Mouse (Mus musculus) T-helper 1 cell (primary cell): ENCODE results near the gene Cd52.

Source experiments
- in situ Hi-C: fragments of 300-600 bp; cut with MboI, MseI; formaldehyde crosslinking; loops from one replicate; pipeline ENCODE4 v1.15.1; 2025; ENCODE audit warnings: high pct_unique_total_duplicates

The Cd52 gene

DNA sequence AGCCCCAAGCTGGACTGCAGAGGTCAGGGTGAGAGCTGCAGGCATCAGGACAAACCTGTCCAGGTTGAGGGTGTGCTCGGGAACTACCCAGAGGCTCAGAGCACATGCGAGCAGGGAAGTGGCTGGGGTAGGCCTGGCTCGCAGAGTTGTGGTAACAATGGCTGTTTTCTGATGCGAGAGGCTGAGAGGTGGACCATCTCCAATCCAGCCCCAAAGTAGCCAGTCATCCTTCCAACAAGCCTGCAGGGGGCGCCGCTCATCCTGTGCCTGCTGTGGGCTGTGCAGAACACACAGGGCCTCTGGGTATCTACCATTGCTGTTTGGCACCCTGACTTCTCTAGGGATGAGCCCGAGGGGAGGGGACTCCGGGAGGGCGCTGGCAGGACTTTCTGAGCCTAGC is 24.8 kb upstream of the Cd52 start:
- in situ Hi-C loops = loop anchor here (10.0 kb wide), 1 partner anchor 1185 kb away; no protein-coding TSS in a partner anchor

DNA sequence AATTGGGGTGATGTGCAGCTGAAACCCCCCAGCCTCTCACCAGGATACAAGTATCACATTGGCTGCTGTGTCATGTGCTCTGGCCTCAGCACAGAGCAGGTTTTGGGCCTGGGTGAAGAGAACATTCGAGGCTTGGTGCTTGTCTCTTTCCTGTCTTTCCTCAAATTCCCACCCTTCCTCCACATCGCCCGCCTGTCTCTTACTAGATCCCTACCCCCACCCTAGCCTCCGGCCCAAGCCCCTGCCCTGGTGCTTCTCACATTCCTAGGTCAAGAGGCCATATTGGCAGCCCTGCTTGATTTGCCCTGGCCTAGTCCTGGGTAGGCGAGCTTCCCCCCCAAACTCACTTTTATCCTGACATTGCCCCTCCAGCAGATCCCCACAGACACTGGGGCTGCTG is 24.2 kb upstream of the Cd52 start:
- in situ Hi-C loops = loop anchor here (10.0 kb wide), 1 partner anchor 1184 kb away; no protein-coding TSS in a partner anchor

DNA sequence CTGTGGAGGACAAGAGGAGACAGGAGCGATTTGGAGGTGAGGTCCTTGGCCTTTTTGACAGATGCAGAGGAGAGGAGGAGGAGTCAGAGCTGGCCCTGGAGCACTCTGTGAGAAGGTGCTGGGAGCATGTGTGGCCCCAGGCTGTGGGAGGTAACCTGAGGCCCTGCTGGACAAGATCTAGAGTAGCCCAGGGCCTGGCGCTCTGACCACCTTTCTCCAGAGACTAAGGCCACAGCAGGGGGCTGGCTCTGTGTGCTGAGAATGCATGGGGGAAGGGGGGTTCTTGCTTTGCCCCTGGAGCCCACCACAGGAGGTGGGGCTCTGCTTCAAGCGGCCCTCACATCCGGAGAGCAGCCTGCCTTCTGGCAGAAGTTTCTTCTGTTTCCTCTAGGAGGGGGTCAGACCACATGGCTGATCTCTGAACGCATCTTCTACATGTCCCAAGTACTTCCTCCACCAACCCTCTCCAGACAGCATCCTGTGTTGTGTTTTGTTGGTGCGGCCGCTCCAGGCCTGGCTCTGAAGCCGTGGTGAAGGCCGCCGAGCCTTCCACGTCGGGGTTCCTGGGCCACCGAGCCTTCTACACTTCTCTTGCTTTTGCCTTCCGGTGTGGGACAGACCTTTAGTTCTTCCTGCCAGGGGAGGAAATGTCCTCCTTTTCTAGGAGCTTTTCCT is 23.4 kb upstream of the Cd52 start:
- in situ Hi-C loops = loop anchor here (10.0 kb wide), 1 partner anchor 1183 kb away; no protein-coding TSS in a partner anchor

DNA sequence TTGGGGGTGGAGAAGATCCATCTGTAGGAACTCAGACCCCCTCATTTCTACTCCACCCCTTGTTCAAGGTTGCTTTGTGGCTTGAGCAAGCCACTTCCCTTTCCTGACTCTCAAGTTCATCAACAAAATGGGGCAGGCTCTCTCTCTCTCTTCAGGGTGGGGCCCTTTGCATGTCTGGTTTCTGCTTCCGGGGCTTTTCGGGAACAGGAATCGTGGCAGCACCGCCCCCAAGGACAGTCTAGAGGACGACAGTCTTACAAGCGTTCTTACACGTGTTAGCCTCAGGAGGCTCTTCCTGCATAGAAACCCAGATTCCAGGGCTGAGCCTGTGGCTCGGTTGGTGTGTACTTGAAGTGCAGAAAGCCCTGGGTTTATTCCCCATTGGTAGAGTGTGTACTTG is 22.1 kb upstream of the Cd52 start:
- in situ Hi-C loops = loop anchor here (10.0 kb wide), 1 partner anchor 1182 kb away; no protein-coding TSS in a partner anchor

DNA sequence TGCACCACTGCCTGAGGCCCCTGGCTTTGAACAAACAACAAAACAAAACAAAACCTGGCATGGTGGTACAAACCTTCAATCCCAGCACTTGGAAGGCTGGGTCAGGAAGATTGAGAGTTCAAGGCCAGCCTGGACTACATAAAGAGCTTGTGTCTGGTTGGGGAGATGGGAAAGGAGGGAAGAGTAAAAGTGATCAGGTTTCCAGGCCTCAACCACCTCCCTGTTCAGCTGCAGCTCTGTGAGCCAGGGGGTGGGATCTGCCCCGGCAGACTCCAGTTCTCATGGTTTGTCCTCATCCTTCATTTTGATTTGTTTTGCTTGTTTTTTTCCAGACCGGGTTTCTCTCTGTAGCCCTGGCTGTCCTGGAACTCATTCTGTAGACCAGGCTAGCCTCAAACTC is 21.6 kb upstream of the Cd52 start:
- in situ Hi-C loops = loop anchor here (10.0 kb wide), 1 partner anchor 1182 kb away; no protein-coding TSS in a partner anchor

DNA sequence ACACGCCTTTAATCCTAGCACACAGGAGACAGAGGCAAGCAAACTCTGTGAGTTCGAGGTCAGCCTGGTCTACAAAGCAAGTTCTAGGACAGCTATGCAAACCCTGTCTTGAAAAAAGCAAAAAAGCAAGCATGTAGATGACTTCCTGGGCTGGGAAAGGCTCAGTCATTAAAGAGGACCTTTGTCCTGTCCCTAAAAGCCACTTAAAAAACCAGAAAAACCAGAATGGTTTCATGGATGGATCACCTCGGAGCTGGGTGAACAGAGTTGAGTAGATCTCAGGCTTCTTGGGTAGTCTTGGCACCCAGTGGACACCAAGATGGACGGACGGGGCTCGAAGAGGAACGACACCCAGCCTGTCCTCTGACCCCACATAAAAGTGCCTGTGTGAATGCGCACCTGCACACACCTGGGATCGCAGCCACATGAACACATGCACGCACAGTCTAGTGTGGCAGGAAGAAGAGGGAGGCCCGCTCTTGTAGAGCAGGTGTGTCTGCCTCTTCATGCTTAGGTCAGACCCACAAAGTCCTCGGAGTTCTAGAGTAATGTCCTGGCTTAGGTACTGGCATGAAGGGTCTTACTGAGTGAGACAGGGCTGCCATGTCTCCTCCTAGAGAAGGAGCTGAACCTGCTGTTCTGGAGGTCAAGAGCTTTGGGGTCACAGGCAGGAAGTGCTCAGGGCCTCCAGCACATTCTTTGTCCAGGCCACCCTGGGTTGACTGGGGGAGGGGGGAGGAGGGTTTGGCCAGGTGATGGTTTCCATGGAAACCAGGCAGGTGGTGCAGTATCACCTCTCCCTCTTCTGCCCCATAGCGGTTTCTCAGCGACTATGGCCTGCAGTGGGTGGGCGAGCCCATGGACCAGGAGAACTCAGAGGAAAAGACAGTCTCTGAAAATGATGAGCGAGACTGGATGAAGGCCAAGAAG is 20.6 kb upstream of the Cd52 start:
- in situ Hi-C loops = loop anchor here (10.0 kb wide), 1 partner anchor 1181 kb away; no protein-coding TSS in a partner anchor

DNA sequence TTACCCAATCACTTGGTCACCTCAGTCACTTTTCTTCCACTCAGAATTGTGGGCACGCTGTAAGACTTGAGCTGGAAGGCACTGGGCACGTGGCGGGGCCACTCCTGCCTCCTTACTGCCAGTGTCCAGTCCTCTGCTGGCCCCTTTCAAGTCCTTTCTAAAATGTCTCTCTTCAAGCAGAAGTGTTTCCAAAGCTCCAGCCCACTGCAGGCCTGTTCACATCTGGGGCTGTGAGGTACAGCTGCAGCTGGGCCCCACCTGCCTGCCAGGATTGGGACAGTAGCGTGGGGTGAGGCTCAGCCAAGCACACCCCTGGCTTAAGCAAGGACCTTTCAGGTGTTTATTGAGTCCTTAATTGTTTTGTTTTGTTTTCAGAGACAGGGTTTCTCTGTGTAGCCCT is 19.2 kb upstream of the Cd52 start:
- in situ Hi-C loops = loop anchor here (10.0 kb wide), 1 partner anchor 1179 kb away; no protein-coding TSS in a partner anchor

DNA sequence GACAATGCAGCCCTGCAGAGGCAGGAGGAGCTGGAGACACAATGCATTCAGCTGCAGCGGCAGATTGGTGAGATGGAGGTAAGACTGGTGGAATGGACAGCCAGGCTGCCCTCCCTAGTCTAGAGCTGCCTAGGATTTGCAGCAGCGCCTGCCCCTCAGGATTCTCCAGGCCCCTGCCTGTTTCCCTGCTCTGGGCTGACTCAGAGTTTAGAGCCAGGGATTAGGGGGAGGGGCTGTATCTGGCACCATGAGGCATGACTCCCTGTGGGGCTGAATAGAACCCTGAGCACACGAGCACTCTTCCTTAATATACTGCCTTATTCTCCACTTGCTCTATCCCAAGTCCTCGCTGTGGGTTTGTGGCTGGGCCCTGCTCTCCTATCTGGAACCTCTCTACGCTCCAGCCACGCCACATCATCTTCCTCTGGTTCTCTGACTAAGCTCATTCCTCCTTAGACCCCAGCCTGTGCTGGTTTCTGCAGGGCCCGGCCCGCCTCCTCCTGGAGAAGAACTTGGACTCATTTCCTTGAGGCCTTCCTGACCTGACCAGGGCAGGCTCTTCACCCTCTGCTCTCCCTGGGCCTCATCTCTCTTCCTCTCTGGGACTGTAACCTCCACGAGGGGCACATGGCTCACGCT is 18.6 kb upstream of the Cd52 start:
- in situ Hi-C loops = loop anchor here (10.0 kb wide), 1 partner anchor 1179 kb away; no protein-coding TSS in a partner anchor

DNA sequence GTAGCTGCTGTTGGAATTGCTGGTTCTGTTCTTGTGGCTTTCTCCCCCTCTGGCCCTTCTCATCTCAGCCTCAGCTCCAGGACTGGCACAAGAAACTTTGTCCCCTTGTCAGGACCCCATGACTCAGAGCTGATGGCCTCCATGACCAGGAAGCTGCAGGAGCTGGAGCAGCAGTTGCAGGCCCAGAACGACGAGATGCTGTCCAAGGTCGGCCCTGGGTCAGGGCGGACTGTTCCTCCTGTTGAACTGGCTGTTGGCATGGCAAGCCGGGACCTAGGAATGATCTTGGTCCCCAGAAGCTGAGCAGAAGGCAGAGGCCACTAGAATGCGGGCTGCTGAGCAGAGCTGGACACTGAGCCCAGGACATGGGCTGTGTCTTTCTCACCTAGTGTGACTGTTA is 17.5 kb upstream of the Cd52 start:
- in situ Hi-C loops = loop anchor here (10.0 kb wide), 1 partner anchor 1178 kb away; no protein-coding TSS in a partner anchor

DNA sequence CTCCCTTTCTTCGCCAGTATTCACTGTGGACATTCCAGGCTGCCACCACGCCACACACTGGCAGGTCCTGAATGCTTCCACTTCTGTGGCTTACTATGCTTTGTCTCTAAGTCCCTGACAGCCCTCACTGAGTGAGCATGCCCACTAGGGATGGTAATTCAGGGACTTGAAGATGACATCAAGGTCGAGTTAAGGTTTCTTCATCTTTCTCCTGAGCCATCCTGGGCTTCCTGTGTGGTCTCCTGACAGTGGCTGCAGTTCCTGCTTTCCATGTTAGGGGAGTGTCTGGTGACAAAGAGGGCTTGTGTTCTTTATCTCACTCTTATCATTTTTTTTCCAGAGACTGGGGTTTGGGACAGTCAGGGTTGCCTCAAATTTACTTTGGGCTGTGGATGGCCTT is 15.8 kb upstream of the Cd52 start:
- in situ Hi-C loops = loop anchor here (10.0 kb wide), 1 partner anchor 1176 kb away; no protein-coding TSS in a partner anchor

DNA sequence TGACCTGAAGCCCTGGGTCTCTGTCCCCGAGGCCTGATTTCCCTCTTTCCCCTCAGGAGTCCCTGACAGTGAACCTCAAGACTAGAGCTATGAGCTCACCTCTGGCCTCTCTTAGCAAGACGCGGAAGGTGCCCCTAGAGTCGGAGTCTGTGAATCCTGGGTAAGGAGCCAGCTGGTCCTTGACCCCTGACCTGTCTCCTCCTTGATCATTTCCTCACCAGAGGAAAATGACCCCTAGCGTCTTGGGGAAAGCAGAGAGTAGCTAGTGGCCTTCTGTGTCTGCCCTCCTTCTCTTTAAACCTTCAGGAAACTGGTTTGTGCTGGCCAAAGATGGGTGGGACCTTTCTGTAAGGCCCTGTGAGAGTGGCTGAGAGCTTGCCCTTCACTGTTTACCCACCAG is 13.3 kb upstream of the Cd52 start:
- in situ Hi-C loops = loop anchor here (5.0 kb wide), 1 partner anchor 809 kb away; the partner anchor contains the start of gene Tmem50a

DNA sequence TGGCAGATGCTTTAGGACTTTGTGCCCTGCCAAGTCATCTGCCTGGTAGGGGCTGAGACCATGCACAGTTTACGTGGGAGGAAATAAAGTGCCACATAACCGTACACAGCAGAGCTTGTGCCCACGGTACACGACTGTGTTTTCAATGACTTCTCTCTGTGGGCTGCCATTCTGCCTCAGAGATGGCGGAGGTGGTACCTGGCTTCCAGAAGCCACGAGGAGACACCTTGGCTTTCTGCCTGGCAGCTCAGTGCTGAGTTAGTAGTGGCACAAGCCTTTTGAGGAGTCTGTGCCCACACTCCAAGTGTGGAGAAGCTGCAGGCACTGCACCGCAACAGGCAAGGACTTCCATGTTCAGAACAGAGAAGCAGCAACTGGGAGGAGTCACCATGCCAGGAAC is 12.8 kb upstream of the Cd52 start:
- in situ Hi-C loops = loop anchor here (5.0 kb wide), 1 partner anchor 810 kb away; the partner anchor contains the start of gene Tmem50a

DNA sequence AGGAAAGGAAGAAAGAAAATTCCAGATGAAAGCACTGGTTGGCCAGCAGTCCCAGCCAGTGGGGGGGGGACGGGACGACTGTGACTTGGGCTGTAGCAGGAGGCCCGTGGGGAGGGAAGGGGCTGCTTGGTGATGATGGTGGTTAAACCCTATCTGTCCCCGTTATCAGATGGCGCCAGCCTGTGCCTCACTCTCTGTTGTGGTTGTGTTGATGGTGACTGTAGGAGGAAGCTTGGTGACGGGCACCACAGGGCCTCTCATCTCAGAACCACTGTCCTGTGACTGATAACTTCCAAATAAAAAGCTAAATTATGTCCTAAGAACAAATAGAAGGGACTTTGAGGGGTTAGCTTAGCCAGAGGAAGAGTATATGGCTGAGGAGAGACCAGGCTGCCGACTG is 11.2 kb upstream of the Cd52 start:
- in situ Hi-C loops = loop anchor here (5.0 kb wide), 1 partner anchor 811 kb away; the partner anchor contains the start of gene Tmem50a

DNA sequence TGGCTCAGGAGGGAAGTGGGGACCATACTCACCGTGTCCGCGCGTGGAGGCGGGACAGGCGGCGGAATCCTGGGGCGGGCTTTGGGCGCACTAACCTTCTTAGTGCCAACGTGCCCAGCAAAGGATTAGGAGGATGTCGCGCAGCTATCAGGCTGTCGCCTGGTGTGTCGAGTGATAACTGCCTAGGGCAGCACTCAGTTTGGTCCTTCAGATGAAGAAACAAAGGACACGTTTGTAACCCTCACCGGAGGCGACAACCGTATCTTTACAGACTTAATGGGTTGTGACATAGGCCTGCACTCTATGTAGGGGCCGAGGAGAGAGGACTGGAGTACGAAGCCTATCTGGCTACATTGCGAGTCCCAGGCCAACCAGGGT is 7.8 kb upstream of the Cd52 start:
- in situ Hi-C loops = no loop called here

DNA sequence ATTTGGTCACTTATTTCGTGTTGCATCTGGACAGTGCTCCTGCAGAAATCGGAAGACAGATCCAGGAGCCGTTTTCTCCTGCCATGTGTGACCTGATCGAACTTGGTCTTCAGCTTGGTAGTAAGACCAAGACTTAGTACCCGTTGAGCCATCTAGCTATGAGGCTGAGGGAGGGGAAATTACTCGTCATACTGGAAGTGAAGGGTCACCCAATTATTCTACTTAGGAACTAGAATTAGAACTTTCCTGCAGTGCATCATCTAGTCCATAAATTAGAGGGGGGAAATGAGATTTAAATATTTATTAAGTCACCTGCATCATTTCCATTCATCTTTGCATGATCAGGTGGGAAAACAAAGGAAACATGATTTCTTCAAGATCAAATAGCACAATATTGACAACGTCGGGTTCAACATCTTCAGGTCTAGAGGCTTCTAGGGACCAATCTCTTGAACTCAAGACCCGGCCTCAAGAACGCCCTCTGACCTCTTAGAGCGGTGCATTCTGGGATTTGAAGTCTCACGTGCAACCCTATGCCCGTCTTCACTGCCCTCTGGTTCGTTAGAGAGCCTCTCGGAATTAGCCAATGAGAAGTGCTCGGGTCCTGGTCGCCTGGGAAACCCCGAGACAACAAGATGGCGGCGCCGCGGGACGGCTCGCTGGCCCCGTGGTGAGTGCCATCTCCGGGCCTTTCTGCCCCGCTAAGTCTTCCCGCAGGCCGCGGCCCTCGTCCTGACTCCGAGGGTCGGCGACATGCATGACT is 7.3 kb upstream of the Cd52 start, which contains the start of gene Ubxn11:
Gene Ubxn11 (plus strand): TSS at position 592 of the 763 bp plus-strand sequence.
- in situ Hi-C loops = no loop called here

DNA sequence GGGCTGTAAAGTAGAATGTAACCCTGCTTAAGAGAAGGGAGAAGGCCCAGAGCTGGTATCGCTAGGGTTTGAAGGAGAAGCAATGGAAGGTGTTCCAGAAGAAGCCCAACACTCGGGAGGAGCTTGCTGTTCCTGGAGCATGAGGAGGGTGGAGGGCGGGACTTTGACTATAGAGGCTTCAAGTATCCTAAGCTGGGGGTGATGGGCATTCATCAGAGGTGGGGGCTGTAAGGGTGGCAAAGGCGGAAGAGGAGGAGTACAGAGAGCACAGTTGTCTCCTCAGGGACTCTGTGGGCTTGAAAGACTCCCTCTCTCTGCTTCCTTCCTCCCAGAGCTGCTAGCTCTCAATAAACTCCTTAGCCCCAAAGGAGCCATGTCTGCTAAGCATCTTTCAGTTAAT is 5.4 kb upstream of the Cd52 start:
- in situ Hi-C loops = no loop called here

DNA sequence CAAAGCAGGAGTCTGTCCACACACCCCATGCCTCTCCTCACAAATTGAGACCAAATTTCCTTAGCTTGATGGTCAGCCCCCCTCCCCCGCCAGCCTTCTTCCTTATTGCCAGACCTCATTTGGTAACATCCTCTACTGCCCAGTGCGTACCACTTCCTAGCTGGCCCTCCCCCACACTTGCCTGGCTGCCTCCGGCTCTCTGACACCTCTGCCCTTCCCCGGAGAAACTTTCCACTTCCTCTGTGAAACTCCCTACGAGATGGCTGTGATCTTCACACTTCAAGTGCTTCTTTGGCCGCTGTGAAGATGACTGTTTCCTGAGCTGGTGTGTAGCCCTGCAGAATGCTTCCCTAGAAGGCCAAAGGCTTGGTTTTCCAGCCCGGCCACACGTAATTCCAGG is 3.7 kb upstream of the Cd52 start:
- in situ Hi-C loops = loop anchor here (10.0 kb wide), 1 partner anchor 254 kb away; no protein-coding TSS in a partner anchor

DNA sequence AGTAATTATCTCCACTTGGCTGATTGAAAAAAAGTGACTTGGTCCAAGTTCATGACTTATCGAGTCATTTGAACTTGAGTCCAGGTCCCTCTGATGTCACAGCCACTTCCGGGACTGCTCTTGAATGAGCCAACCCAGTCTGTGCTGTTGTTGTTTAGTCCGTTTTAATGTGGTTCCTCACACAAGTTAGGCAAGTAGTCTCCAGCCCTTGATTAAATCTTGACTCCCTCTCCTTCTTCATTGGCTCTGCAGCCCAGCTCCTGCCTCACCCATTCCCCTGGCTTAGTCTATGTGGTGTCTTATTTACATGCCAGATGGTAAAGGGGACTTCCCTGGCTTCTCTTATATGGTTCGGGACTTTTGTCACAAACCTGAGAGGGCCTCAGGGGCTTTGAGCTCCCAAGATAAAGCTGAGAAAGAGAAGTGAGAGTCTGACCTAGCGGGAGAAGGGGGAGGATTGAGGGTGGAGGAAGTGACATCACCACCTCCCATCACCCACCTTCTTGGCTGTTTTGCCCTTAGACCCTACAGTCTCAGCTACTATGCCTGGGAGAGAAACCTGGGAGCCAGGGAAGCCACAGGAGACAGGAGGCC is 2.2 kb upstream of the Cd52 start:
- in situ Hi-C loops = loop anchor here (10.0 kb wide), 1 partner anchor 252 kb away; no protein-coding TSS in a partner anchor

DNA sequence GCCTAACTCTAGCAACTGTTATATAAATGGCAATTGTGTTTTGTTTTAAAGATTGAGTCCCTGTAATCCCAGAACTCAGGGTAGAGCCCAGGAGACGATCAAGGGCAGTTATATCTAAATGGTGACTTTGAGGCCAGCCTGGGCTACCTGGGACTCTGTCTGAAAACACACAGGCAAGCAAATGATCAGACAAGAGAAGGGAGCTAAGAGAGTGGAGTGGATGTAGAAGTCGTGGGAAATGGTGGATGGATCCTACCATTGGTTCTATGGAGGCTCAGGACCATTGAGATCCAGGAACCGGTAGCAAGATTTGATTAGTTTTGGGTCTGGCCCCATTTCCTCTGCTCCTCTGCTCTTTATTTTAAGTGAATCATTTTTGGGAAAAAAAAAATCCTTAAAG is 1.2 kb upstream of the Cd52 start:
- in situ Hi-C loops = loop anchor here (10.0 kb wide), 1 partner anchor 251 kb away; no protein-coding TSS in a partner anchor

DNA sequence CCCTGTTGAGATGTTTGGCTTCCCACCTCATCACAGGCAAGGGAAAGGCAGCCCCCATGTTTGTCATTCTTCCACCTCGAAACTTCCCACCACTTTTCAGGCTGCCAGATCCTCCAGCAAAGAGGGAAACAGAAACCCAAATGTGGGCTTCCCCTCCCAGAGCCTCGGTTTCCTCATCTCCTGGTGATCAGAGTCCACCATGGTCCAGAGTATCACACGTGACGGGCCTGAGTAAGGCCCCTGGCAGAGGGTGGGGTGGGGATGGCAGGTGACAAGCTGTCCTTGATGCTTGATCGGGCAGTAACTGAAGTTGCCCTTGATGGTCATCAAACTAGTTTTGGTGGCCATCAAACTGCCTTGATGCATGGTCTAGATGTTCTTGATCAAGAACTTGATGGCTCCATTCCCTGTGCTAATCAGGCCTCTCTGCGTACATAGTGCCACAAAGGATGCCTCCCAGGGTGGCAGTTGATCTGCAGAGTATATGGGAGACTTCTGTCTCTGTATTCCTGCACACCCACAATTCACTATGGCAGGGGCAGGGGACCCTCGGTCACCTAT is 798 bp downstream of the Cd52 start:
- in situ Hi-C loops = loop anchor here (5.0 to 10.0 kb wide), 3 partner anchors 33 to 249 kb away; partner anchors contain the start of gene Sh3bgrl3
